Mouse (Mus musculus) mature B cell (primary cell): ENCODE data around the gene Ins2.

Experiments used
- in situ Hi-C: fragments of 300-500 bp; cut with MboI; formaldehyde crosslinking; loops from 2 replicates; pipeline ENCODE4 v1.14.3; 2019

Ins2 gene

DNA sequence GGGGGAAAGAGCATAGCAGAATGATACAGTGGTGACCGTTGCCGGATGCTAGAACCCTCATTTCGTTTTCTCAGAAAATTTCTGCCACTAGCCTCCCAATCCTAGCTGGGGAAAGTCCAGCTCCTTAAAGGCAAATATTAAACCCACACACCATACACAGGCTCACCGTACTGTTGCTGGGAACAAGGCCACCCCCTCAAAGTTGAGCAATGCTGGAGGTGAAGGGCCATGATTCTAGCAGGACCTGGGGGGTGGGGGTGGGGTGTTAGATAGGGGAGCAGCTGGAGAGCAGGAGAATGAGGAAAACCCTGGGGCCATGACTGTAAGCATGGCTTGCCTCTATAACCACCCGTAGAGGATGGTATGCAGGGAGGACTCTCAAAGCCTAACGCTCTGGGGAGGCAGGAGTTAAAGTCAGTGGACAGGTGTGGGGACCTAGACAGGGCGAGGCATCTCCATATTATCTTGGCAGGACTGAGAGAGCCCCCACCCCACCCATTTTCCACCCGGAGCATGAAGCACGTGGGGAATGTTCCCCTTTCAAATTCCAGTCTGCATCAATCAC, 78.6 kb downstream of the Ins2 start:
- in situ Hi-C loops, result no loop called here

DNA sequence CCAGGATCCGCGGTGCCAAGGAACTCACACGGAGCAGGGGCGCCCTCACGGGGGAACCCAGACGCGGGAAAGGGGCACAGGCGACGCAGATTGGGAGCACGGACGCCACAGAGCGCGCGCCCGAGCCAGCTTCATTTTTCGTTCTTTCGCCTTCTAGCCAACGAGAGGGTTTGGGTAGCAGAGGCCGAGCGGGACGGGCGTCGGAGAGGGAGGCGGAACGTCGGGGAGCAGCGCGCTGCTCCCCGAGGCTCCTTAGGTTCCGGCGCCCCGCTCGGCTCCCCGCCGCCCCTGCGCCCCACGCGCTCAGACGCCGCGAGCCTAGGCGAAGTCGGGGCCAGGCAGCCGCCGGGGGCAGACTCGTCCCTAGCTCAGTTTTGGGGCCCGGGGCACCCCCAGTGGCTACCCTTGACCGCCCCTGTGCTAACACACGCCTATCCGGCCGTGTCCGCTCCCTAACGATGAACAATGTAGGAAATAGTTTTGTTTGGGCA, 79.2 kb downstream of the Ins2 start:
- in situ Hi-C loops, result no loop called here

DNA sequence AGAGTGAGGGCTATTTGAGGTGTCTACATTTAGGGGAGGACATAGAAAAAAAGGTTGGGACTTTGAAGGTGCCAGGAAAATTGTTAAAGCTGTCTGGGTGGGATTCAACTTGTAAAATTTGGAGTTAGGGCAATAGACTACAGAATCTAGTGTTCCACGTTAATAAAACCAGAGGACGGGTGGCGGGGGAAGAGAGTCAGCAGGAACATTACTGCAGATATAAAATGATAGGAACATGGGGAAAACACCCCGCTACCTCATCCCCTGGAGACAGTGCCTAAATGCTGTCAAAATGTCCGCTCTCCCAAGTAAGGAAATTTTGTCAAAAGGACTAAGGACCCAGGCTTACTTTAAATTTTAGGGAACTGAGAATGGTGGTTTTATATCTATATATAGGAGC, 80.0 kb downstream of the Ins2 start:
- in situ Hi-C loops, result no loop called here

DNA sequence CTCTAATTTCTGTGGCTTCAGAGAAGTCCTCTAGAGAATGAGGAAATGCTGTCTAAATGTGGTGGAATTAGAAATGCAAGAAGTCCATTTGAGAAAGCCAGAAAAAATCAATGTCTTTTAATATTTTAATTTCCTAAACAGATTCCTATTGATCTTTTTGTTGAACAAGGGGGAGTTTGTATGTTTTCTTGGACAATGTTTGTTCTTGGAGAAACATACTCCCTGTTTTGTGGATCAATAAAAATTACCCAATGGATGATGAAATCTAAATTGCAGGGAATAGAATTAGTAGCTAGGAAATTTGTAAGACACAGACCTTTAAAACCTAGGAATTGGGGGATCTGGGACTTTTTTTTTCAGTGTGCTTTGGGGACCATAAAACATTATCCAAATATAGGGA, 81.4 kb downstream of the Ins2 start:
- in situ Hi-C loops, result no loop called here

DNA sequence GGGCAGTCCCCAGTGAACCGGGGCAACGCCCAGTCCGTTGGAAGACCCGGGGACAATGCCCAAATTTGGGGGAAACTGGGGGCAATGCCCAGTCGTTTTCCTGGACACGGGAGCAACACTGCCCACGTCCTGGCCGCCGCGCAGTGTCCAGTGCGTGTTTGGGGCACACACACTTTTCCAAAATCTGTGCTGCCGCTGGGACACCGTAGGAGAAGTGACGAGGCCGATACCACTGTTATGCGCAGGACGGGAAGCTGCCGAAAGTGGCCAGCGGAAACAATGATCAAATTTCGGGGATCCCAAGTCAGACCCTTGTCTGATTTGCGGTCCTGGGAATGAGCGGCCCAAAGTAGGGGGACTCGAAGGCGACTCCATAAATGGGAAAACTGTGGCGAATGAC, 82.1 kb downstream of the Ins2 start:
- in situ Hi-C loops, result no loop called here

DNA sequence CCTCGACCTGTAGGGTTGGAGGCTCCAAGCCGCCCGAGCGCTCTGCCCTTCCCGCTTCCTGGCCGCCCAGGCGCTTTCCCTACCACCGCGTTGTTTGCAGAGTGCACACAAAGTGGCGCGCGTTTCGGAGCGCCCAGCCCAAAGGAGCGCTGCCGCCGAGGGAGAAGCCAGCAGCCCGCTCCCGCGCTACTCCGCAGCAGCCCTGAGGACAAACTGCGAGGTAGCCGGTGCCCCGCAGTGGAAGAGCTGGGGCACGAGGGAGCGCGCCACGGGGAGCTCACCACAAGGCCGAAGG, 82.6 kb downstream of the Ins2 start:
- in situ Hi-C loops, result no loop called here

DNA sequence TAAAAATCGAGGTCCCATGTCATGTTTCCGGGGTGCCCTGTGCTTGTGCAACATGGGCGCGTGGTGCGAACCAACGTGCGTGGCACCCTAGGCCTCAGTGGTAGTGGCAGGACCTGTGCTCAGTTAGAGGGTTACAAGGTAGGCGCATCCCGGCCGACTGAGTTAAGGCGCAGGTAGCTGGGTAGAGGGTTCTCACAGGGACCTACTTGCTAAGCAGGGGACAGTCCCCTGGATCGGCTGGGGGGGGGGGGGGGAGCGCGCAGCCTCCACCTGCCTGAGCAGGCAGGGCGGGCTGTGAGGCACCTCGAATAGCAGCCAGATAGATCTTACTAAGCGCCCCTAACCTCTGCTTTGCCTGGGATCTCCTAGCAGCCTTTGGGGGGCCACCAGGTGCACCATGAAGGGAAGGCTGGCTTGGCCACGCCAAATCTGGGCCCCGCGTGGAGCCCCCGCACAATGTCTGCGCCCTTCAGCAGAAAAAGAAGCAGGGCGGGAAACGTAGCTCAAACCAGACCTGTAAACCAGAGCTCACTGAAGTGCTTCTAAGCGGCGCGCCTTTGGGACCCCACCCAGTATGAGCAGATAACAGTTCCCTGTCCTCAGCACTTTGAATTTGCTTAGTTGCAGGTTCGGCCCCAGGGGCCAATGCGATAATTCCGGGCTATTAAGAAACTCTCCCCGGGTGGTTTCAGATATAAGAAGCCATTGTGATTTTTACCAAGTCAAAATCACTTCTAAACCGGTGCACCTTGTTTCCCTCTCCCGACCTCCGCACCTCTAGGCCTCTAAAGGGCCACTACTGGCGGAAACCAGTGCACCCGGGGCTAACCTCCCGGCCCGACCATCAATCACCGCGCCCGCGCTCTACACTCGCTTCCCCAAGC, 83.2 kb downstream of the Ins2 start:
- in situ Hi-C loops, result no loop called here

DNA sequence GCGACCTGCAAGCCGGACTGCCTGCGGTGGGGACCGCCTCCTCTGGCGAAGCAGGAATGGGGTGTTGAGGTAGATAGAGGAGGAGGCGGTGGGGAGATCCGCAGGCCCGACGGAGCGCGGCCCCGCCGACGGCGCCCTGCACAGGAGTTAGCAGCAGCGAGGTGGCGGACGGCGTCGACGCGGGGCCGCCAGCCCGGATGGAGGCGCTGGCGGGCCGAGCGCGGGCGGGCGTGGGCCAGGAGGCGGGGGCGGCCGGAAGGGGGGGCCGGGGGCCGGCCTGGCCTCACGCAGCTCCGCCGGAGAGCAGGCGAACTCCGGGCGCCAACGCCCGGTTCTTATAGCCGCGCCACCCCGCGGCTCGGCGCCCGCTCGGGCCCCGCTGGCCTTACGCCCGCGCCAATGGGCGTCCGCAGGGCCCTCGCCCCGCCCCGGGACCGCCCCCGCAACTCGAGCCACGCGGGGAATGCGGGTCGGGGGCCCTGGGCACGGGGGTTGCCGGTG, 84.0 kb downstream of the Ins2 start:
- in situ Hi-C loops, result no loop called here

DNA sequence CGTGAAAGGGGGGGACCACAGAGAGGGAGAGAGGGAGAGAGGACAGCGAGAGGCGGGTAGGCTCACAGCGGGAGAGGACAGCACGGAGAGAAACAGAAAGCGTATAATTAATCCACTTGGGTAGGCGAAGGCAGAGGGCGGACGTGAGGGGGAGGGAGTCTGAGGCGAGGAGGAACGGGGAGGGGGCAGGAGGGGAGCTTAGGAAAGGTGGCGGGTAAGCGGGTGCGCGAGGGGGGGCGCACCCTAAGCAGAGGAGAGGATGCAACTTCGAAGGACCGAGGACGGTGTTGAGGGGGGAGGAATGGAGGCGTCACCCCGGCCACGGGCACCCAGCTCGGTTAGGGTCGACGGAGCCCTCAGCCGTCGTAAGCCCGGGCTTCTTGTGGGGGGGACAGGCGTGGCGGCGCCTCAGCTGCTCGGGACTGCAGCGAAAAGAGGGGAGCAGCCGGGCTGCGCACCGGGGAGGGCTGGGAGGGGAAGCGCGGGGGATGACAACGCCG, 84.5 kb downstream of the Ins2 start:
- in situ Hi-C loops, result no loop called here

DNA sequence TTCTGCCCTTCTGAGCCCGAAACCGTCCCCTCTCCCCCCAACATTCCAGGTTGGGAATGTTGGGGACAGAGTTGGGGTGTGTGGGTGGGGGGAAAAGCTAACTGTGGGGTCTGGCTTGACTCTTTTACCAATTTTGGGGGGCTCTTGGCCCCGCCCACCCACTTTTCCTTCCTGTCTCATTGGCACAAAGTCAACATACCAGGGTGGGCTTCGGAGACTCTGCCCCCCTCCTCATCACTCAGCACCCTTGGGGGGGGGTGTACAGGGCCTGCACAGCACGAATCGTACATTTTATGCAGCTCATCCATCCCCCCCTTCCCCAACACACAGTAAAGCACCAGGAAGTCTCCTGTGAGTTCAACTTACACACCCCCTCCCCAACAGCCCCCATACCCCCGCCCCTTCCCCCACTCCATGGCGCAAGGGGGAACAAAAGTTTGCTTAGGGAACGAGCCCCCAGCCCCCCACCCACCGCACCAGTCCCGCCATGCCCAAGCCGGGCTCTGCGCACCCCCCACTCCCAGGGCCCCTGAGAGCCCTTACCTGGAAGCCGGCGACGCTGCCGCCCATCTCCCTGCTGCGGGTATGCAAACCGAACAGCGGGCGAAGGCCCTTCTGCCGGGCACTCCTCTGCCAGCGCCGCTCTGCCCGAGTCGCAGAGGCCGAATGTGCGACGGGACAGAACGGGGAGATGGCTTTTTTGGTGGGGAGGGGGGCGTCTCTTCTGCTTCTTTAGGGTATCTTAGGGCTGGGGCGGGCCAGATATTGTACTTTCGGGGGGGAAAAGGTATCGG, 85.2 kb downstream of the Ins2 start:
- in situ Hi-C loops, result no loop called here

DNA sequence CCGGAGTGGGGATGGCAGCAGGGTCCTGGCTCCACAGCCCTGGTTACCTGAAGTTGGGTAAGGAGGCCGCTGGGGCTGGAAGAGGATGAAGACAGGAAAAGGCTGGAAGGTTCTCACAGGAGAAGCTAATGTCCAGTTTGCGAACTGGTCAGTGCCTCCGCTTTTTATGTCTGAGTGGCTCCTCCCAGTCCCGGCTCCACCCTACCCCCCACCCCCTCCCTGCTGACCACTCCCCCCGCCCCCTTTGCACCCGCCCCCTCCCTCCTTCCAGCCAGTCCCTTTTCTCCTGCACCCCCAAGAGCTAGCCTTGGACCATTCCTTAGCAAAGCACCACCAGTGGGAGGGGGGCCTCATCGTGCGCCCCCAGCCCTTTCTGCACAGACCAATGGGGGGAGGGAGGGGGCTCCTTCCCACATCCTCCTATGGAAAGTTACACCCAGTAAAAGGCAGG, 85.8 kb downstream of the Ins2 start:
- in situ Hi-C loops, result no loop called here

DNA sequence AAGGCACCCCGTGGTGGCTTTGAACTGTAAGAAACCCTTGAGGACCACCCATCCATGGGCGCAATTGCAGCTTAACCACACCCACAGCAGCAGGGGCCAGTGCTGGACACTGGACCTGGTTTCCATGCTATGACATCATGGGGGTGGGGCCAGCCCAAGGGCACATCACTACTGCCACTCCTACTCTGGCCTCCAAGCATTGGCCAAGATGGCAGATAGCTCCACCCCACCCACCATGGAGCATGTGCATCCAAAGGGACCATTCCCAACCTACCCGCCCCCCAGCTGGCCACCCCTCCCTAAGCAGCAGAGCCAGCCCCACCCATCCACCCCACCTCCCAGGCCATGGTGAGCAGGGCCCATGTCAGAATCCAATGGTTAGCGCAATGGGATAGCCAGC, 87.1 kb downstream of the Ins2 start:
- in situ Hi-C loops, result no loop called here

DNA sequence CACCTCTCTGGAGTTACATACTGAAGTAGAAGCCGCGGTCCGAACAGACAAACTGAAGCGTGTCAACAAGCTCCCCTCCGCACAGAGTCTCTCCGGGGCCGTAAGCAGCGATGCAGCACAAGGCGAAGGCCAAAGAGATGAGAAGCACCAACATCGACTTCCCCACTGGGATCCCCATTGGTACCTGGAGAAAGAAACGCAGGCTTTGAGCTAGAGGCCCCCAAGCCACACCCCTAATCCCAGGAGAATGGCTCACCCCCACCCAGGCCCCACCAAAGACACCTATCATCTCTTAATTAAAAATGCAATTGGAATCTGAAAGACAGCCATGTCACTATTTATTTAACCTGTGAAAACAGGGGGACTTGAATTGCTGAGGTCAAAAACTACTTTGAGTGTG, 87.5 kb downstream of the Ins2 start:
- in situ Hi-C loops, result no loop called here

DNA sequence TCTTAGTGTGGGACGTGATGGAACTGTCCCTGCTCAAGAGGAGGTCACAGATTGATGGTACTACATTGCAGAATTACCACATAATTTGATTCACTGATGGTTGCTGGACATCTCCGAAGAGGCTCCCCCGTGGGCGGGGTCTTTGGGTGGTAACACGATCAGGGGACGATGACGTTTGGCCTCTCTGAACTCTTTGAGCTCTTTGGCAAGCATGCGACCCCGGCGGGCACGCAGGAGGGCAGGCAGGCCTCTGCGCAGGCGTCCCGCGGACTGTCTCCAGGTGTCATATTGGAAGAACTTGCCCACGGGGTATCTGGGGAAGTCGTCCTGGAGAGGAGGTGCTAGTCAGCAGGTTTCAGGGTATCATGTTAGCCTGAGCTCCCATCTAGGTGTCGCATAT, 89.5 kb downstream of the Ins2 start:
- in situ Hi-C loops, result no loop called here

DNA sequence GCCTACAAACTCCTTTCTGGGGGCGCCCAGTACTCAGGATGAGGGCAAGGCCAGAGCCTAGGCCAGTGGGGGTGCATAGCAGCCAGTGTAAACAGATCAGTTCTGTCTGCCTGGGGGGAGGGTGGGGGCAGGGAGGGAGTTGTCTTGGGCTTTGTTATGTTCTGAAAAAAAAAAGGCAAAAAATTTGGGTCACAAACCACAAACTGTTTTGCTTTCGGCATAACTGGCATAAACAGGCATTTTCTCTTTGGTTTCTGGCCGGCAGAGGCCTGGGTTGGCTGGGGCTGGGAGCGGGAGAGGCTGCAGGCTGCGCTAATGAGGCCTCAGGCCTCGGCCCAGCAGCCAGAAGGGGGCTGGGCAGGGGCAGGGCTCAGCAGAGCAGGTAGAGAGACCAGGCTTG, 96.5 kb downstream of the Ins2 start:
- in situ Hi-C loops, result no loop called here

DNA sequence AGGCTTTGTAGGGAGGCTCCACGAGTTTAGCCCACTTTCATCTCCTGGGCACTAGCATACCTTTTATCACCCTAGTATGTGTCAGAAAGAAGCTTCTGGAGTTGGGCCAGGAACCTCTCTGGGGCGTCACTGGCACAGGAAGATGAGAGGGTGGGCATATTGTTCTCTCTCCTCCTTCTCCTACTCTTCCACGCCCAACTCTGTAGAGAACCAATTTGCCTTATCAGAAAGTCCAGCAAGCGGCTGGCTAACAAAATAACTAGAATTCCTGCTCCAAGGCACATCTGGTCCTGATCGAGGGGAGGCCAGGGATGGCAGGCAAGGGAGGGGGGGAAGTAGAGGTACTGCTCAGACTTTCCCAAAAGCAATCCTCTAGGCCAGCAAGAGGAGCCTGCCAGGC, 98.1 kb downstream of the Ins2 start:
- in situ Hi-C loops, result no loop called here

DNA sequence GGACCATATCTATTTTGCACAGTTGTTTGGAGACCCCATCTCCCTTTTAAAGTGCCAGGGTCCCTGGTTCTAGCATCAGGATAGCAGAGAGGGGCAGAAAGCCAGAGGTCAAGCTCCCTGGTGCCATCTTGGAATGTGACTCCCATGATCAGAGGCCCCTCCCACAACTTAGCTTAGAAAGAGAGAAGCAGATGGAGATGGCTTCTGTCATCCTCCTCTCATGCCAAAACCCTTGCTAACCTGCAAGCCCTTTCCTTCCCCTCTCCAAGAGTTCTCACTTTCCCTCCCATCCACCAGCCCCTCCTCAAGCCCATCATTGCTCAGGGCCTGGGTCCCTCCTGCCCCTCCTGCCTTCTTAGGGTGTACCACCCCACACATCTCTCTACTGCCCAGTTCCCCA, 107.0 kb downstream of the Ins2 start:
- in situ Hi-C loops, result no loop called here

DNA sequence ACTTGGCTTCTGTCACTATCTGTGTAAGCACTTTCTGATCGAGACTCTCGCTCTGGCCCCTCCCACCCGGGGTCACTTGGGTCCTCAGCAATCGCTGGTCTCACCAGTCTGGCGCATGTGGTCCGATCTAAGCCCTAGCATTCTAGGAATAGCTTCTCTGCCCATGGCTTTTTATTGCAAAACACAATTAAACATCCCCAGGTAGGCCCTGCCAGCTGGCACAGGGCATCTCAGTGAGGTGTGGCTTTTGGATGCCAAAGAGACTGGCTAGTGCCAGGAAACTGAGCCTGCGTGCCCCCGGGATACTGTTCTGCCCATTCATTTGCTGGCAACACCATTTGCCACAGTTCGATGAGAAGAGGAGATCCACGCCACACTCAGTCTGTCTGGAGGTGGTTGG, 112.5 kb downstream of the Ins2 start:
- in situ Hi-C loops, result no loop called here

DNA sequence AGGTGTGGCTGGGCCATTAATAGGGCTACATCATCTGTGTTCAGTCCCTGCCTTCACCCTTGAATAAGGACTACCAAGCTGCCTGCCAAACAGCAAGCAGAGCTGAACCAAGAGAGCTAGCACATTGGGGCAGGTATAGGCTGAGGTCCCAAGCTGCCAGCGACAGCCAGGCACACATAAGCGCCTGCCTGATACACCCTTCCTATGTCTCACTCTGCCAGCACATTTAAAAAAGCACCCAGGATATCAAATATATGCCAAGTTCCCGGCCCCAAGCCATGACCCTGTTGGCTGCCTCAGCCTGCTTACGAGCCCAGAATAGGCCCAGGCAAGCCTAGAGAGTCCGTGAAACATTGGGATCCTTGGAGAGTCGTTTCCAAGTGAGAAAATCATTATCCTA, 113.4 kb downstream of the Ins2 start:
- in situ Hi-C loops, result no loop called here
